Comparison of ENCODE assay signal across 20 mouse cellular contexts in genomic region chr11:102449043-102450008, GRCm38 (mm10). TPM values are rescaled to one million over a fixed set of nuclear protein-coding genes. Genes with fewer than 3 reads are reported as not detected.
DNase-seq lines count a peak whose midpoint lies in the region; ATAC-seq lines count a peak whose summit lies in the region.
"Had no signal": no experiment of that assay in that cellular context is flagged by ENCODE, and none has a peak within 500 bp of the region (broad histone marks: within the 10 kb centered on the region; RNA-seq: fewer than 3 reads in every experiment).

No protein-coding gene starts in this region.

- no peak overlapping the region; the same call in 1 of the 2 replicates for H3K4me2 ChIP-seq in stomach, embryonic 14.5 days (replicated peaks; ENCODE audit: low read depth, low read length)
- H3K4me2 ChIP-seq: forebrain, embryonic 15.5 days; heart, embryonic 15.5 days; midbrain, embryonic 15.5 days had no signal

- ATAC-seq in stomach, embryonic 14.5 days (ENCODE audit: insufficient number of reproducible peaks, insufficient read depth, low FRiP score, low read depth): no peak
- ATAC-seq: forebrain, embryonic 15.5 days; inflammation-experienced regulatory T-cells, adult 6 months; midbrain, embryonic 15.5 days had no signal

- H3K4me3 ChIP-seq in stomach, embryonic 14.5 days (ENCODE audit: low read depth, low read length): no peak overlapping the region
- H3K4me3 ChIP-seq: forebrain, embryonic 15.5 days; gastrocnemius, adult 2 months; heart, embryonic 15.5 days; midbrain, embryonic 15.5 days had no signal

- H3K27ac ChIP-seq in stomach, embryonic 14.5 days (ENCODE audit: low read length): peak overlapping the region; percentile 33; the same call in 1 of the 2 replicates
- H3K27ac ChIP-seq: gastrocnemius, adult 2 months; heart, embryonic 15.5 days; midbrain, embryonic 15.5 days had no signal

- H3K27me3 ChIP-seq in stomach, embryonic 14.5 days (ENCODE audit: control insufficient read depth, insufficient read depth, low read length): no peaks in the 10 kb centered on the region

- no peaks in the 10 kb centered on the region for H3K36me3 ChIP-seq in stomach, embryonic 14.5 days (ENCODE audit: control insufficient read depth, insufficient read depth, low read length)
- H3K36me3 ChIP-seq: forebrain, embryonic 15.5 days; heart, embryonic 15.5 days; midbrain, embryonic 15.5 days had no signal

- H3K4me1 ChIP-seq in stomach, embryonic 14.5 days (ENCODE audit: control insufficient read depth, insufficient read depth, low read length): peaks cover 36% of the 10 kb centered on the region

- no peaks in the 10 kb centered on the region for H3K9me3 ChIP-seq in stomach, embryonic 14.5 days (ENCODE audit: control insufficient read depth, low read depth, low read length)
- H3K9me3 ChIP-seq: forebrain, embryonic 15.5 days; heart, embryonic 15.5 days; midbrain, embryonic 15.5 days had no signal

- no peak overlapping the region for H3K9ac ChIP-seq in stomach, embryonic 14.5 days (replicated peaks; ENCODE audit: low read depth, low read length)
- H3K9ac ChIP-seq: forebrain, embryonic 15.5 days; heart, embryonic 15.5 days; midbrain, embryonic 15.5 days had no signal

- peak; percentile 24 to 68 for DNase-seq in adrenal gland, adult (ENCODE audit: inconsistent age in 2 of 2, low spot score in 1 of 2)
- no peak for DNase-seq in adrenal gland, adult 2 months
- DNase-seq in layer of hippocampus, adult 9-11 months: peak; percentile 52
- DNase-seq in layer of hippocampus, postnatal 10 days (ENCODE audit: low spot score in 2 of 2): no peak
- DNase-seq in cerebellum, postnatal 25 days: peak; percentile 57 to 62
- no peak for DNase-seq in embryo, embryonic 11 days
- DNase-seq in thymus, adult 18-20 months: no peak
- DNase-seq: adrenal gland, postnatal 36 days; gastrocnemius, adult 2 months; heart, adult 18-20 months; liver; lung, adult 2 months; right cerebral cortex, postnatal 14 days; thymus, postnatal 14 days had no signal

- WGBS in stomach, embryonic 14.5 days: 40% methylated on average over 17 of the region's 17 CpGs

RNA-seq across cellular contexts. Expression of gene Fam171a2, which starts 1.8 kb away (rescaled TPM):
- total RNA-seq in adrenal gland, adult 2 months (2021): 1 to 10 TPM; 2.8 to 8.3 TPM
- 18.1 and 22.9 TPM in 2 replicates for polyA plus RNA-seq in adrenal gland, adult 2 months (2012; rRNA removed)
- total RNA-seq in layer of hippocampus, postnatal 10 days (2021): 100 to 1,000 TPM; 115 TPM
- polyA plus RNA-seq in stomach, embryonic 14.5 days (2014; fragmentation: Nextera tagmentation; extraction: Ambion mirVana): 7.1 and 8.0 TPM in 2 replicates
- total RNA-seq: CH12.LX had no signal
- polyA plus RNA-seq: inflammation-experienced regulatory T-cells, adult 6 months had no signal

RNA-seq across cellular contexts. Expression of gene Grn, which starts 19.2 kb away (rescaled TPM):
- 100 to 1,000 TPM; 165 to 211 TPM for total RNA-seq in adrenal gland, adult 2 months (2021)
- 251 and 310 TPM in 2 replicates for polyA plus RNA-seq in adrenal gland, adult 2 months (2012; rRNA removed)
- 10 to 100 TPM; 81.8 to 83.7 TPM for total RNA-seq in layer of hippocampus, postnatal 10 days (2021)
- polyA plus RNA-seq in stomach, embryonic 14.5 days (2014; fragmentation: Nextera tagmentation; extraction: Ambion mirVana): 112 and 122 TPM in 2 replicates

RNA-seq across cellular contexts. Expression of gene Itga2b, which starts 20.6 kb away (rescaled TPM):
- total RNA-seq in adrenal gland, adult 2 months (2021): 1 to 10 TPM; 2.5 to 4.1 TPM
- polyA plus RNA-seq in adrenal gland, adult 2 months (2012; rRNA removed): 6.6 TPM in 2 replicates
- 1 to 10 TPM; 3.6 to 3.7 TPM for total RNA-seq in layer of hippocampus, postnatal 10 days (2021)
- 6.4 and 7.5 TPM in 2 replicates for polyA plus RNA-seq in stomach, embryonic 14.5 days (2014; fragmentation: Nextera tagmentation; extraction: Ambion mirVana)

RNA-seq across cellular contexts. Expression of gene Slc25a39, which starts 41.6 kb away (rescaled TPM):
- 100 to 1,000 TPM; 504 to 683 TPM for total RNA-seq in adrenal gland, adult 2 months (2021)
- polyA plus RNA-seq in adrenal gland, adult 2 months (2012; rRNA removed): 1,025 and 1,107 TPM in 2 replicates
- total RNA-seq in layer of hippocampus, postnatal 10 days (2021): 10 to 100 TPM; 74.8 to 80.1 TPM
- polyA plus RNA-seq in stomach, embryonic 14.5 days (2014; fragmentation: Nextera tagmentation; extraction: Ambion mirVana): 215 and 216 TPM in 2 replicates

RNA-seq across cellular contexts. Expression of gene Rundc3a, which starts 56.1 kb away (rescaled TPM):
- 10 to 100 TPM; 36.8 to 51.7 TPM for total RNA-seq in adrenal gland, adult 2 months (2021)
- 46.3 and 77.5 TPM in 2 replicates for polyA plus RNA-seq in adrenal gland, adult 2 months (2012; rRNA removed)
- total RNA-seq in layer of hippocampus, postnatal 10 days (2021): 100 to 1,000 TPM; 356 to 431 TPM
- 7.9 and 9.7 TPM in 2 replicates for polyA plus RNA-seq in stomach, embryonic 14.5 days (2014; fragmentation: Nextera tagmentation; extraction: Ambion mirVana)
- total RNA-seq: gastrocnemius, adult 2 months had no signal

Comparison
In these comparisons a context has a peak if more than half of its experiments do, and no peak if none do; other contexts are left out.
1. DNase-seq: peak in adrenal gland, adult (2 of 2), layer of hippocampus, adult 9-11 months (single experiment) and cerebellum, postnatal 25 days (2 of 2); none in adrenal gland, adult 2 months (single experiment), layer of hippocampus, postnatal 10 days (0 of 2), embryo, embryonic 11 days (single experiment) and thymus, adult 18-20 months (0 of 2).
2. RNA of gene Fam171a2, which starts 1.8 kb away (total RNA-seq): 115 TPM in layer of hippocampus, postnatal 10 days; 2.8 to 8.3 TPM in adrenal gland, adult 2 months; every median in the first group is over 10 times any median in the second.